Mouse (Mus musculus) kidney, embryonic 15.5 days (tissue): ENCODE measurements around the gene Plcxd1. TPM values are rescaled to one million over a fixed set of nuclear protein-coding genes. Genes with fewer than 3 reads are reported as not detected.
"Not testable (repeated sequence)": the region's sequence is repeated elsewhere in the genome, so short reads cannot be mapped to it uniquely, and the experiment has no call there.

Source experiments
- ATAC-seq: fragments of 200-750 bp; cut with Nextera tagmentation; replicated peaks from 2 replicates; pipeline ENCODE4 v1.8.0; 2017; ENCODE audit warnings: moderate TSS enrichment; ENCODE audit not compliant: low FRiP score
- H3K27ac ChIP-seq: fragments of 300-500 bp; sonication (generic); 2 replicates; pipeline ENCODE4 v1.5.1; 2015; ENCODE audit warnings: mild to moderate bottlenecking, inconsistent platforms
- H3K27me3 ChIP-seq: fragments of 300-500 bp; sonication (generic); 2 replicates; pipeline ENCODE4 v1.6.1; 2015; ENCODE audit warnings: inconsistent platforms
- H3K36me3 ChIP-seq: fragments of 300-500 bp; sonication (generic); 2 replicates; pipeline ENCODE4 v1.6.1; 2015; ENCODE audit warnings: inconsistent platforms
- H3K4me1 ChIP-seq: fragments of 300-500 bp; sonication (generic); 2 replicates; pipeline ENCODE4 v1.6.1; 2015; ENCODE audit warnings: inconsistent platforms
- H3K4me2 ChIP-seq: fragments of 300-500 bp; sonication (generic); 2 replicates; pipeline ENCODE4 v1.6.1; 2015; ENCODE audit warnings: moderate library complexity, mild to moderate bottlenecking, inconsistent platforms
- H3K4me3 ChIP-seq: fragments of 300-500 bp; sonication (generic); replicated peaks from 2 replicates; pipeline ENCODE4 v1.5.1; 2015; ENCODE audit warnings: mild to moderate bottlenecking, inconsistent platforms
- H3K9ac ChIP-seq: fragments of 300-500 bp; sonication (generic); 2 replicates; pipeline ENCODE4 v1.6.1; 2015; ENCODE audit warnings: mild to moderate bottlenecking, inconsistent platforms
- H3K9me3 ChIP-seq: fragments of 300-500 bp; sonication (generic); replicated peaks from 2 replicates; pipeline ENCODE4 v1.6.1; 2016; ENCODE audit warnings: inconsistent platforms
- WGBS: fragments of 180-500 bp; shearing (Covaris S2); methylation state at CpG from one replicate; pipeline ENCODE4 v1.1.7; 2015; ENCODE audit warnings: mixed read lengths; 5-methylcytosine and 5-hydroxymethylcytosine counted together
- polyA plus RNA-seq: library from polyadenylated mRNA; unstranded; fragments of >200 nt; fragmentation: Nextera tagmentation; extraction: Ambion mirVana; gene quantifications from 2 replicates; pipeline ENCODE4 v1.2.1, GENCODE M21; 2015

The Plcxd1 gene
- polyA plus RNA-seq = 1.4 and 1.6 TPM in 2 replicates

- H3K4me1 ChIP-seq = peaks cover 32% of the 10 kb centered on the region
- peak; percentile 13; the same call in 1 of the 2 replicates for ATAC-seq
- peaks cover 4% of the 10 kb centered on the region; the same call in 1 of the 2 replicates for H3K27me3 ChIP-seq
- peak within 1 kb of the TSS; percentile 87 for H3K4me2 ChIP-seq
- H3K36me3 ChIP-seq = peaks cover 27% of the 10 kb centered on the region
- 0 out of 2 replicates have a peak within 1 kb of the TSS, but pooled peaks have one; percentile 22 for H3K27ac ChIP-seq
- H3K9ac ChIP-seq = no peak within 1 kb of the TSS; the same call in 1 of the 2 replicates
- WGBS = 5% methylated on average over 25 of the region's 25 CpGs
- H3K9me3 ChIP-seq = no peaks in the 10 kb centered on the region
- H3K4me3 ChIP-seq = peak within 1 kb of the TSS; percentile 42
These were observed at the start of gene Plcxd1 for GRCm38 (mm10) chr5:110099656-110100580. Gene Plcxd1 (plus strand): TSS chr5:110099969.

DNA sequence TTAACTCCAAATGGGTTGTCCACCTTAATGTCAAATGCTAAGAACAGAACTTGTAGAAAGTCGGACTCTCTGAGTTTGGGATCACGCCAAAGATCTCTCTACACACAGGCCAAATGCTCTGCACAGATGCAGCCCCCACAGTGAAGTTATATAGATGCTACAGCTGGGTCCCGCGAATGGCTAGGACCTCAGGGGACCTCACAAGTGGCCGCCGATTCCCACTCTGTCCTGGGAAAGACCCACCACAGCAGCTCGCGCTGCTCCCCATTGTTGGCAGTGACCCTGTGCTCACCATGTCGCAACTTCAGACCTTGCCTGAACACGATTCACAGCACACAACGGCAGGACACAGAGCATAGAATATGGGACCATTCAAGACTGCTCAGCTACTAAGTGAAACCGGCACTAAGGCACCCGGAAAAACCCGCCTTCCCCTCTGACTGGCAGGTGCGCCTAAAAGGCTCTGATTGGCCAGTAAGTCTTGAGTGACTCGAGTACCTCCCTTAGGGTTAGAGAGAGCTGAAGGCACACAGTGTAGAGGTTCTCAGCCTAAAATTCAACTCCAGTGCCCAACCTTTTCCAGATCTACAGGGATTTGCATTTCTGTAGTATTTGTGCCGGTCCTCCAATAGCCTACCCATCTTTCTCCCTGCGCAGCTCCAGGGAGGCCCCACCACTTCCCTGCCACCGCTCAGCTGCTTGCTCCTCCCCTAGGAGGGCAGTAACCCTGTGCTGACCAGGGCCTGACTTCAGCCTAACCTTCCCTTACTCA lies 41.9 kb upstream of the Plcxd1 start:
- peak; percentile 100 for ATAC-seq
- under 1% methylated on average over 19 of the region's 19 CpGs for WGBS
- peak overlapping the region; percentile 87 for H3K27ac ChIP-seq

GRCm38 (mm10) chr5:110072413-110072812 lies 27.4 kb upstream of the Plcxd1 start, which contains the start of gene Gm17655:
Gene Gm17655 (minus strand): TSS chr5:110072513.
- not testable (repeated sequence) for H3K9ac ChIP-seq, H3K27me3 ChIP-seq, ATAC-seq, H3K27ac ChIP-seq, H3K4me3 ChIP-seq, H3K36me3 ChIP-seq, H3K4me1 ChIP-seq, H3K4me2 ChIP-seq
- peaks cover 23% of the 10 kb centered on the region for H3K9me3 ChIP-seq
- WGBS = 92% methylated on average over 2 of the region's 2 CpGs

More for the DNA sequence above, 41.9 kb upstream of the Plcxd1 start:
- peak overlapping the region; percentile 55 for H3K4me2 ChIP-seq
- H3K4me3 ChIP-seq = peak overlapping the region; percentile 65
- peak overlapping the region; percentile 48 for H3K9ac ChIP-seq
- no peaks in the 10 kb centered on the region for H3K27me3 ChIP-seq
- 0 out of 2 replicates have a peak, but pooled peaks cover 4% of the 10 kb centered on the region for H3K4me1 ChIP-seq
- no peaks in the 10 kb centered on the region for H3K9me3 ChIP-seq
- no peaks in the 10 kb centered on the region for H3K36me3 ChIP-seq

GRCm38 (mm10) chr5:110082961-110083360 lies 16.8 kb upstream of the Plcxd1 start:
- Histone ChIP-seq H3K9ac (no peak overlapping the region), H3K4me1 (no peaks in the 10 kb centered on the region), H3K4me2 (no peak overlapping the region), H3K36me3 (peaks cover 10% of the 10 kb centered on the region), H3K4me3 (no peak overlapping the region), H3K9me3 (peaks cover 20% of the 10 kb centered on the region), H3K27me3 (no peaks in the 10 kb centered on the region), H3K27ac (no peak overlapping the region)
- ATAC-seq = no peak
- WGBS = 82% methylated on average over 4 of the region's 4 CpGs

DNA sequence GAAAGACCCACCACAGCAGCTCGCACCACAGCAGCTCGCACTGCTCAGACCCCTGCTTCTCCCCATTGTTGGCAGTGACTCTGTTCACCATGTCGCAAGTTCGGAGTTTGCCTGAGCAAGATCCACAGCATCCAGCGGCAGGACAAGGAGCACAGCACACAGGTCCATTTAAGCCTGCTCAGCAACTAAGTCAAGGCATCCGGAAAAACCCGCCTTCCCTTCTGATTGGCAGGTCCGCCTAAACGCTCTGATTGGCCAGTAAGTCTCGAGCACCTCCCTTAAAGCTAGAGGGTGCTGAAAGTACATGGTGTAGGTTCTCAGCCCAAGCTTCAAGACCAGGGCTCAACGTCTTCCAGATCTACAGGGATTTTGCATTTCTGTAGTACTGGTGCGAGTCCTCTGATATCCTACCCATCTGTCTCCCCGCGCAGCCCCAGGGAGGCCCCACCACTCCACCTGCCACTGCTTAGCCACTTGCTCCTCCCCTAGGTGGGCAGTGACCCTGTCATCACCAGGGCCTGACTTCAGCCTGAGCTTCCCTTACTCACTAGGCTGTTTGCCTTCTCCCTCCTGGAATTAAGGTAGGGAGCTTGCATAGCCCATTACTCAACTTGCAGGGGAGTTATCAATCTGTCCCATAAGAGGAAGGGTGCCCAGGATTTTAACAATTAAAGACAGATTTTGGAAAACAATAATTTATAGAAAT lies 13.5 kb upstream of the Plcxd1 start:
- Histone ChIP-seq H3K4me3 (no peak overlapping the region), H3K9ac (no peak overlapping the region), H3K9me3 (0 out of 2 replicates have a peak, but pooled peaks cover 3% of the 10 kb centered on the region), H3K27me3 (no peaks in the 10 kb centered on the region), H3K36me3 (no peaks in the 10 kb centered on the region), H3K27ac (no peak overlapping the region), H3K4me1 (no peaks in the 10 kb centered on the region), H3K4me2 (0 out of 2 replicates have a peak overlapping the region, but pooled peaks have one; percentile 12)
- ATAC-seq = no peak
- WGBS = 39% methylated on average over 14 of the region's 14 CpGs

DNA sequence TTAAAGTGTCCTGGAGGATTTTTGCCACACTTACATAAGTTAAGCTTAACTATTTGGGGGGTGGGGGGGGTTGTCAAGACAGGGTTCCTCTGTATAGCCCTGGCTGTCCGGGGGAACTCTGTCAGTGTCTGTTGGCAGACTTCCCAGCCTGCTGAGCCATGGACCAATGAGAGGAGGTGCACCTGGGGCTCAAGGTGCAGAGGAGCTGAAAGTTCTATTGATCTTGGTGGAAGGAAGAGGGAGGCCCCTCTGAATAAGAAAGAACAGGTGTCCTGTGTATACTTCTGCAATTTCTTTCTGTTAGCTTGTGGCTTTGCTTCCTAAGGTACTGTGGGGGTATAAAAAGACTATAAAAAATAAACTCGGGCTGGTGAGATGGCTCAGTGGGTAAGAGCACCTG lies 8.2 kb upstream of the Plcxd1 start:
- H3K4me2 ChIP-seq = no peak overlapping the region
- no peaks in the 10 kb centered on the region for H3K36me3 ChIP-seq
- H3K9me3 ChIP-seq = no peaks in the 10 kb centered on the region
- no peak overlapping the region for H3K4me3 ChIP-seq
- WGBS = 79% methylated on average over 2 of the region's 2 CpGs
- H3K9ac ChIP-seq = no peak overlapping the region
- H3K4me1 ChIP-seq = peaks cover 8% of the 10 kb centered on the region; the same call in 1 of the 2 replicates
- no peak for ATAC-seq
- no peaks in the 10 kb centered on the region for H3K27me3 ChIP-seq
- H3K27ac ChIP-seq = no peak overlapping the region

- Histone ChIP-seq H3K4me3 (peak within 1 kb of the TSS; percentile 63), H3K36me3 (no peaks in the 10 kb centered on the region), H3K4me2 (peak within 1 kb of the TSS; percentile 82), H3K9ac (peak within 1 kb of the TSS; percentile 48), H3K27me3 (no peaks in the 10 kb centered on the region), H3K9me3 (no peaks in the 10 kb centered on the region), H3K27ac (peak within 1 kb of the TSS; percentile 79), H3K4me1 (peaks cover 8% of the 10 kb centered on the region; the same call in 1 of the 2 replicates)
- peak; percentile 97 for ATAC-seq
- WGBS = under 1% methylated on average over 24 of the region's 25 CpGs
These were observed 5.5 kb upstream of the Plcxd1 start, which contains the start of gene Gm35315 for GRCm38 (mm10) chr5:110094030-110094846. Gene Gm35315 (minus strand): TSS chr5:110094420.

GRCm38 (mm10) chr5:110094847-110095213 lies 4.9 kb upstream of the Plcxd1 start:
- no peaks in the 10 kb centered on the region for H3K36me3 ChIP-seq
- no peaks in the 10 kb centered on the region for H3K9me3 ChIP-seq
- peak overlapping the region; percentile 79 for H3K27ac ChIP-seq
- peak overlapping the region; percentile 82 for H3K4me2 ChIP-seq
- H3K4me1 ChIP-seq = peaks cover 9% of the 10 kb centered on the region
- no peaks in the 10 kb centered on the region for H3K27me3 ChIP-seq
- ATAC-seq = peak; percentile 53
- H3K9ac ChIP-seq = peak overlapping the region; percentile 48
- WGBS = 10% methylated on average over 4 of the region's 4 CpGs
- H3K4me3 ChIP-seq = peak overlapping the region; percentile 63

DNA sequence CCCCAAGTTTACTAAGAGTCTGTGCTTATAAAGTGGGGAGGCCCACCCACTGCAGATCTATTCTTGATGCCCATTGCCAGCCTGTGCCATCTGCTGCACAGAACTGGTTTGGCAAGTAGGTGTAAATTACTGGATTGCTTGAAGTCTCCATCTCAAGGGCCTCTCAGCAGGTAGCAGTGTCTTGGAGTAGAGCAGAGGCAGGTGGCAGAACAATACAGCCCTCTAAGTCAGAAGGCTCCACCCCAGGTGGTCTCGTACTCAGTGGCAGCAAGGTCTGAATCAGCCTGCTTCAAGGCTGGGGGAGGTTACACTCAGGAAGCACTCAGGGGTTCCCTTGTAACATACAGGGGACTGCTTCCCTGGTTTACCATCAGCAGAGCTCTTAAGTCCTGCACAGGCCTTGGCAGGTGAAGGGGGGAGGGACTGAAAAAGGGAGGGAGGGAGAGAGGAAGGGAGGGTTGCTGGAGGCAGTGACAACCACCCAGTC lies 735 bp upstream of the Plcxd1 start:
- Histone ChIP-seq H3K27me3 (peaks cover 4% of the 10 kb centered on the region; the same call in 1 of the 2 replicates), H3K4me2 (no peak overlapping the region), H3K4me3 (no peak overlapping the region), H3K36me3 (peaks cover 18% of the 10 kb centered on the region), H3K4me1 (peaks cover 36% of the 10 kb centered on the region), H3K9ac (no peak overlapping the region), H3K9me3 (no peaks in the 10 kb centered on the region), H3K27ac (no peak overlapping the region)
- WGBS = 52% methylated on average over 1 of the region's 1 CpGs
- no peak for ATAC-seq

DNA sequence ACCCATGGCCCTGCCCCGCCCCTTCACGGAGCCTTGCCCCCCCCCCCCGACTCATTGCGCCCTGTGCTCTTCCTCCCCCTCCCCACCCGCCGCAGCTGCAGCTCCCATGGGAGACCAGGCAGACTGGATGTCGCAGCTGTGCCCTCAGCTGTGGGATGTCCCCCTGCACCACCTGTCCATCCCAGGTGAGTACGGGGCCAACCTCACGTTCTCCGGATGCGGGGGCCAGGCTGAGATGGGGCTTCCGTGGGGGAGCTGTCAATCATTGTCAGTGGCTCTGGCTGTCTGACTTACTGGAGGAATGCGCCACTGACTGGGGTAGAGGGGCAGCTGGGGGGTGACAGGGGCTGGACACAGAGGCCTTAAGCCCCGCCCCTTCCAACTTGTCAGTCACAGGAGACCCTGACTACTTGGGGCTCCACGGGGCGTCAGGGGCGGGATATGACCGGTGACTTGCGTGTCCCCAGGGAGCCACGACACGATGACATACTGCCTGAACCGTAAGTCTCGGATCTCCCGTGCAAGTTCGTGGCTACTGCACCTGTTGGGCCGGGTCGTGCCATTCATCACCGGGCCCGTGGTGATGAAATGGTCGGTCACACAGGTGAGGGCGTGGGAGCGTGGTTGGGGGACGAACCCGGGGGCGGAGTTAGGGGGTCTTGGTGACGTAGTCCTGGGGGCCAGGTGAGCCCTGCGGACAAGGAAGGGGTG lies 1.3 kb downstream of the Plcxd1 start:
- Histone ChIP-seq H3K4me2 (peak overlapping the region; percentile 87), H3K4me1 (peaks cover 28% of the 10 kb centered on the region), H3K27me3 (peaks cover 4% of the 10 kb centered on the region; the same call in 1 of the 2 replicates), H3K9me3 (no peaks in the 10 kb centered on the region), H3K9ac (peak overlapping the region; percentile 21; the same call in 1 of the 2 replicates), H3K36me3 (peaks cover 38% of the 10 kb centered on the region), H3K4me3 (peak overlapping the region; percentile 42), H3K27ac (no peak overlapping the region)
- 2% methylated on average over 36 of the region's 37 CpGs for WGBS
- ATAC-seq = peak; percentile 23
